Mouse (Mus musculus) frontal cortex, postnatal 14 days (tissue): ENCODE measurements at regions not wholly inside any gene's neighbourhood (a gene's known extent, or its start where the extent isn't known, plus 50 kb on each side); places are given as distances from the start of the nearest gene placed in this dataset.

Experiments used
- DNase-seq, 2 experiments: peaks; one replicate each; pipeline ENCODE4 v3.0.0; 2022; ENCODE audit warnings: low spot score in 2 of 2

DNA sequence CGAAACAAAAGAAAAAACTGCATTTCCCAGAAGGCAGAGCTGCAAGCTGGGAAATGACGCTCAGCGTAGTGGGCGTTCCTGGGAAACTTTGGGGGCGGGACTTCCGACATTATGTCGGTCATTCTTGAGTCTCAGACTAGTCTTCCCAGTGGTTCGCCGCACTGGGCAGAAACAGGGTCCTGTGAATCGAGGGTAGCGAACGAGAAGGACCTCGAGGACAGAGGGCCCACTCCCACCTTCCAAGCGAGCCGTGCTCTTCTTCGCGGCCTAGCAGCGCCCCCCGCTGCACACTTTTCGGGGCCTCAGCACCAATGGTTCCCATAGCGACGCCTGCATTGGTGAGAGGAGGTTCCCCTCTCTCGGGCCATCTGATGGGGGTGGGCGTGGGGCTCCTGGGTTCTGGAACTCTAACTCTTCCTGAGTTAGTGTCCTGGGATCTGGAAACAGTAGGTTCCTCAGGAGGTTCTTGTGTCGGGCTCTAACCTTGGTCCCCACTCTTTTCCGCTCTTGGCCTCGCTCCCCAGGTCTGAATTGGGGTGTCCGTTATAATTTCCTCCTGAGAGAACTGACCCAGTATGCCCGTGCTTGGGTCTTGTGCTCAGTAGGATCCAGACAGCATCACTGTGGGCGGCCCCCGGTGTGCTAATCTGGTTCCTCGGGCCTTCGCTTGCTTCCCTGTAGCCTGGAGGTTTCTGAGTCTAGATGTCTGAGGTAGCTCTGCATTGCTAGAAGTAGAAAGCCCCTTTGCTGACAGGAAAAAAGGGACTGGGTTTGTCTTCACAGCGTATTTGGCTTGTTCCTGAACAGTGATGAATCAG, 52.8 kb upstream of the Gramd1a start:
- DNase-seq = peak; percentile 49 to 66

DNA sequence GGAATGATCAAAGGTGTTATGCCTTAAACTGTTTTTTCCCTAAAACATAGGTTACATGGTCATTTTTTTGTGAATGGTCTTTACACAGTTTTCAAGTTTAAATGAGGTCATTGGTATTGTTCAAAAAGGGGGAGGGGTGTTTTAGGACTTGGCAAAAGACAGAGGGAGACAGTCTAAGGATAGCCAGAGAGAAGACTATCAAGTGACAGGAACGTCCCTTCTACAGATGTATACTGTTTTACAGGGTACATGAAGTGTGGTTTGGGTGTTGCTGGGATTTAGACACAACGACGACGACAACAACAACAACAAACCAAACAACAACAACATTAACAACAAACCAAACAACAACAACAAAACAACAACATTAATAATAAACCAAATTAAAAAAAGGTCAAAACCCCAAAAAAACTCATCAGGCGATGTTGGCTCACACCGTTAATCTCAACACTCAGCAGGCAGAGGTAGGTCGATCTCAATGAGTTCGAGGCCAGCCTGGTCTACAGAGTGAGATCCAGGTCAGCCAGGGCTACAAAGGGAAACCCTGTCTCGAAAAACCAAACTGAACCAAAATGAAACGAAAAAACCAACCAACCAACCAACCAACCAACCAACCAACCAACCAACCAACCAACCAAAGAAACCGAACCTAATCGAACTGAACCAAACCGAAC, 52.0 kb upstream of the Gramd1a start:
- no peak for DNase-seq
